Mouse (Mus musculus) heart, embryonic 14.5 days (tissue): ENCODE measurements around the gene Filip1. TPM values are rescaled to one million over a fixed set of nuclear protein-coding genes. Genes with fewer than 3 reads are reported as not detected.

Experiments
- ATAC-seq: fragments of 200-750 bp; cut with Nextera tagmentation; 2 replicates; pipeline ENCODE4 v1.8.0; 2017; ENCODE audit warnings: low read depth, moderate TSS enrichment; ENCODE audit not compliant: insufficient number of reproducible peaks, insufficient read depth, low FRiP score
- H3K27ac ChIP-seq, 2 experiments: fragments of 200-500 bp in 1 of 2; fragments of 300-500 bp in 1 of 2; sonication (generic) in 1 of 2; replicated peaks in 1 of 2; 2 replicates each; pipeline ENCODE4 v1.5.1; 2012 to 2014; ENCODE audit warnings: low read depth in 2 of 2, low read length in 2 of 2, control low read depth in 1 of 2, mild to moderate bottlenecking in 1 of 2, mixed read lengths in 1 of 2; ENCODE audit not compliant: control insufficient read depth in 1 of 2, insufficient read depth in 1 of 2
- H3K27me3 ChIP-seq: fragments of 300-500 bp; sonication (generic); 2 replicates; pipeline ENCODE4 v1.6.1; 2014; ENCODE audit warnings: mild to moderate bottlenecking, low read length, control low read depth; ENCODE audit not compliant: control insufficient read depth, insufficient read depth
- H3K36me3 ChIP-seq: fragments of 300-500 bp; sonication (generic); 2 replicates; pipeline ENCODE4 v1.6.1; 2014; ENCODE audit warnings: mild to moderate bottlenecking, control low read depth, low read length, mixed read lengths; ENCODE audit not compliant: control insufficient read depth, insufficient read depth
- H3K4me1 ChIP-seq, 2 experiments: fragments of 200-500 bp in 1 of 2; fragments of 300-500 bp in 1 of 2; sonication (generic) in 1 of 2; 2 replicates each; pipeline ENCODE4 v1.6.1; 2012 to 2014; ENCODE audit warnings: low read length in 2 of 2, control low read depth in 1 of 2, mixed read lengths in 1 of 2; ENCODE audit not compliant: control insufficient read depth in 2 of 2, insufficient read depth in 2 of 2
- H3K4me2 ChIP-seq: fragments of 300-500 bp; sonication (generic); 2 replicates; pipeline ENCODE4 v1.6.1; 2014; ENCODE audit warnings: mild to moderate bottlenecking, low read length
- H3K4me3 ChIP-seq, 2 experiments: fragments of 200-500 bp in 1 of 2; fragments of 300-500 bp in 1 of 2; sonication (generic) in 1 of 2; 2 replicates each; pipeline ENCODE4 v1.5.1; 2012 to 2014; ENCODE audit warnings: low read length in 2 of 2, mild to moderate bottlenecking in 2 of 2, control low read depth in 1 of 2, low read depth in 1 of 2, moderate library complexity in 1 of 2; ENCODE audit not compliant: control insufficient read depth in 1 of 2, insufficient read depth in 1 of 2
- H3K9ac ChIP-seq: fragments of 300-500 bp; sonication (generic); 2 replicates; pipeline ENCODE4 v1.6.1; 2014; ENCODE audit warnings: mild to moderate bottlenecking, low read length
- H3K9me3 ChIP-seq: fragments of 300-500 bp; sonication (generic); 2 replicates; pipeline ENCODE4 v1.6.1; 2016; ENCODE audit warnings: low read length, control low read depth; ENCODE audit not compliant: control insufficient read depth
- WGBS: fragments of 180-500 bp; shearing (Covaris S2); extraction: QIAGEN DNeasy Blood & Tissue Kit; methylation state at CpG from one replicate; pipeline ENCODE4 v1.1.7; 2014; 5-methylcytosine and 5-hydroxymethylcytosine counted together
- polyA plus RNA-seq: library from polyadenylated mRNA; unstranded; fragments of >200 nt; fragmentation: Nextera tagmentation; extraction: Ambion mirVana; gene quantifications from 2 replicates; pipeline ENCODE4 v1.2.1, GENCODE M21; 2014

Gene Filip1
- polyA plus RNA-seq, 1 experiment from 2014 or later = 33.9 TPM

- Histone ChIP-seq H3K4me1 (no peaks in the 10 kb centered on the region), H3K9ac (no peak overlapping the region), H3K36me3 (peaks cover 20% of the 10 kb centered on the region), H3K9me3 (no peaks in the 10 kb centered on the region), H3K27ac (no peak overlapping the region), H3K27me3 (no peaks in the 10 kb centered on the region), H3K4me2 (no peak overlapping the region), H3K4me3 (no peak overlapping the region)
- 86% methylated on average over 5 of the region's 5 CpGs for WGBS
- ATAC-seq = no peak
Measured at GRCm38 (mm10) chr9:79766991-79767545, 245.6 kb downstream of the Filip1 start.

GRCm38 (mm10) chr9:79765329-79765728, 247.3 kb downstream of the Filip1 start:
- Histone ChIP-seq H3K4me3 (no peak overlapping the region), H3K27me3 (no peaks in the 10 kb centered on the region), H3K27ac (no peak overlapping the region), H3K36me3 (peaks cover 7% of the 10 kb centered on the region), H3K4me1 (0 out of 4 replicates have a peak, but pooled peaks cover 0 to 1% of the 10 kb centered on the region in 2 experiments), H3K9me3 (no peaks in the 10 kb centered on the region), H3K4me2 (no peak overlapping the region), H3K9ac (no peak overlapping the region)
- ATAC-seq = no peak
- WGBS = 79% methylated on average over 4 of the region's 4 CpGs

Other genes with a start within 250 kb of the Filip1 start
- gene Tmem30a, start 219.3 kb downstream of the Filip1 start, polyA plus RNA-seq = 90.9 and 93.3 TPM in 2 replicates
- 51.7 and 52.3 TPM in 2 replicates for gene Senp6, start 54.1 kb upstream of the Filip1 start, polyA plus RNA-seq
- gene Myo6, start 152.2 kb upstream of the Filip1 start, polyA plus RNA-seq = 14.7 and 15.2 TPM in 2 replicates